Mouse (Mus musculus): ENCODE measurements around the gene Timmdc1. TPM values are rescaled to one million over a fixed set of nuclear protein-coding genes. Genes with fewer than 3 reads are reported as not detected.

Timmdc1 gene
- total RNA-seq, 2 experiments from 2014 or later = 29.3 to 34.7 TPM

DNA sequence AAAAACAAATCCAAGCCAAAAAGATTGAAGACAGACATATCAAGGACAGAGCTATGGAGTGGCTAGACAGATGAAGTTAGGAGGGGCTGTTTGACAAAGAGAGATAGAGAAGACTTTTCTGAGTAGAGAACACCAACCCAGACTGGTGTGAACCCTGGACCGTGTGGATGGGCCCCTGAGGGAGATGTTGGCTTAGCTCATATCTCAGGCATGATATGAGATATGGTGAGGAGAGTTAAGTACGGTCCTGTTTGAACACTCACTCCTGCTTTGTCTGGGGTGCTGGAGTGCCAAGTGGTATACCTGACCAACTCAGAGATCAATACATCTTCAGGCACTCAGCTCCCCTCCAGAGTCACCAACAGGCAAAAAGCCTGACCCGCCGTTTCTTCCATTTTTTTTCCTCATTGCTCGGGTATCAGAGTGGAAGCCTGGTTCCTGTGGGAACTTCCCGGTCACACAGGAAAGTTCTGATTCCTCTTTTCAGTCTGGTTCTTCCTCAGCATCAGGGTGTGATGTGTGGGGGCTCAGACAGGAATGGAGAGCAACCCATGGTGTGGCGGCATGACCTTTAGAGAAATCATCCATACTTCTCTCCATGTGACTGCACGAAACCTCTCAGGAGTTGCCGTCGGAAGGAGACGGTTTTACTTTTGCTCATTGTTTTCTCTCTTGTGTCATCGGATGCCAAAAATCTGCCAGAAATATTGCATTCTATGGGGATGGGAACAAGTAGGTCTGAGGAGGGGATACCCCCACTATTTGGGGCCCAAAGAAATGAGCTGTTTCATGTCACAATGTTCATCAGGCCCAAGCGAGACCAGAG is 55.2 kb downstream of the Timmdc1 start:
- no peak for DNase-seq (ENCODE audit: extremely low spot score in 1 of 2, low spot score in 1 of 2)

GRCm38 (mm10) chr16:38466089-38466488 is 56.4 kb downstream of the Timmdc1 start:
- no peak for DNase-seq (ENCODE audit: extremely low spot score in 1 of 2, low spot score in 1 of 2)

DNA sequence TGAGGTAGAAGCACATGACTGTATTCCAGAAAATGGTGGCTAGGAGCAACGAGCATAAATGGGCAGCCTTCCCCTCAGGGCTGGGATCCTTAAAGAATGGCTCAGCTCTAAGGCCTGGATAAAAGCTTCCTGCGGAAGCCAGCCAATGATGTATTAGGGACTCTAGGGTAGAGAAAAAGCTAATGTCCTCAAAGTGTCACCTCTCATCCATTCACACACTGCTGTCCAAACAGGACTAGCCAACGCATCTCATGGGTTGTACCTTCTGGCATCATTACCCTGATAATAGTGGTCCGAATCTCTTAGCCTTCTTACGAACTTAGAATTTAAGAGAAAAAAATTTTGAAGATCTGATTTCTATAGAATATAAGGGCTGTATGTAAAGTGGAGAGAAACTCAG is 59.2 kb downstream of the Timmdc1 start:
- DNase-seq (ENCODE audit: extremely low spot score in 1 of 2, low spot score in 1 of 2) = no peak

DNA sequence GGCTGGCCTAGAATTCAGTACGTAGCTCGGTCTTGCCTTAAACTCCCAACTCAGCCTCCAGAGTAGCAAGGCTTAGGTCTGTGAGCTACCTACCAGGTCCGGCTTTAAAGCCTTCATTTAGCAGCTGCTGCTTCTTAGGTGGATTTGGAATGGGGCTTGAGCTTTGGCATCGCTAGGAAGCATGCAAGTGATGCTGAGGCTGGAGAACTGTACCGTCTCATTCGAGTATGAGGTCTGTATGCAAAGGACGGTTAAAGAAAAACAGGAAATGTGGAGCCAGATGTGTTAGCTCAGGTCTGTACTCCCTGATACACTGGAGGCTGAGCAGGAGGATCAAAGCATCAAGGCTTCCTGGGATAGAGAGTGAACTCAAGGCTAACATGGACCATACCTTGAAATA is 60.3 kb downstream of the Timmdc1 start:
- no peak for DNase-seq (ENCODE audit: extremely low spot score in 1 of 2, low spot score in 1 of 2)

- DNase-seq (ENCODE audit: extremely low spot score in 1 of 2, low spot score in 1 of 2) = no peak
These were observed 60.7 kb downstream of the Timmdc1 start for GRCm38 (mm10) chr16:38461749-38462148.

- DNase-seq (ENCODE audit: extremely low spot score in 1 of 2, low spot score in 1 of 2) = no peak
These were observed 62.5 kb downstream of the Timmdc1 start for GRCm38 (mm10) chr16:38459990-38460389.

- no peak for DNase-seq (ENCODE audit: extremely low spot score in 1 of 2, low spot score in 1 of 2)
These were observed 63.7 kb downstream of the Timmdc1 start for GRCm38 (mm10) chr16:38458600-38459280.

DNA sequence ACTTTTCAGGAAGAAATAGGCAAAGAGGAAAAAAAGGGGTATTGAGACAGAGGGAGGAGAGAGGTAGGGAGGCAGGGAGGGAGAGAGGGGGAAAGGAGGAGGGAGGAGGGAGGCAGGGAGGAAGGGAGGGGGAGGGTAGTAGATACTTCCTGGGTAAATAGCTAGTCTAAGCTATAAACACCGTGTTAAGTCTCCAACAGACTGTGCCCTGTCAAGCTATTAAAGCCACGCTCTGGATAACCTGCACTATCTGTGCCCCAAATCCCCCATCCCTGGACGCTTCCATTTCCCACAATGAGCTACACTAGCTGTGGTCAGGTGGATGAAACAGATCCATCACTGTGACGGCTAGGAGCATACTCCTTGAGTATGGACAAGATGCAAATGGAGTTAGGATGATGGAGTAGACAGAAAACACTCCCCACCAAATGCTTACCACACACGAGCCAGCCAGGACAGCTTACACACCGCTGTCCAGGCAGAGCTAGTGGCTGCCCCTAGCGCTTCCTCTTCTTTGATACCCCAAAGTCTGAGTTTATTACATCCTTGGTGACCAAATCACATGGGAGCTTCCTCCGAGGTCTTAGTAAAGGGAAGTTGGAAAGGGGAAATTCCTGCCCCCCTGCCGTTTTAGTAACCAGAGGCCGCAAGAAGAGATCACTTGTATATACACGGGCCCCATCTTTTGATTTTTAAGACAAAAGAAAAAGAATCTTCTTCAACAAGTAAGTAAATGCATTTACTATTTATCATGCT is 65.5 kb downstream of the Timmdc1 start:
- no peak for DNase-seq (ENCODE audit: extremely low spot score in 1 of 2, low spot score in 1 of 2)

DNA sequence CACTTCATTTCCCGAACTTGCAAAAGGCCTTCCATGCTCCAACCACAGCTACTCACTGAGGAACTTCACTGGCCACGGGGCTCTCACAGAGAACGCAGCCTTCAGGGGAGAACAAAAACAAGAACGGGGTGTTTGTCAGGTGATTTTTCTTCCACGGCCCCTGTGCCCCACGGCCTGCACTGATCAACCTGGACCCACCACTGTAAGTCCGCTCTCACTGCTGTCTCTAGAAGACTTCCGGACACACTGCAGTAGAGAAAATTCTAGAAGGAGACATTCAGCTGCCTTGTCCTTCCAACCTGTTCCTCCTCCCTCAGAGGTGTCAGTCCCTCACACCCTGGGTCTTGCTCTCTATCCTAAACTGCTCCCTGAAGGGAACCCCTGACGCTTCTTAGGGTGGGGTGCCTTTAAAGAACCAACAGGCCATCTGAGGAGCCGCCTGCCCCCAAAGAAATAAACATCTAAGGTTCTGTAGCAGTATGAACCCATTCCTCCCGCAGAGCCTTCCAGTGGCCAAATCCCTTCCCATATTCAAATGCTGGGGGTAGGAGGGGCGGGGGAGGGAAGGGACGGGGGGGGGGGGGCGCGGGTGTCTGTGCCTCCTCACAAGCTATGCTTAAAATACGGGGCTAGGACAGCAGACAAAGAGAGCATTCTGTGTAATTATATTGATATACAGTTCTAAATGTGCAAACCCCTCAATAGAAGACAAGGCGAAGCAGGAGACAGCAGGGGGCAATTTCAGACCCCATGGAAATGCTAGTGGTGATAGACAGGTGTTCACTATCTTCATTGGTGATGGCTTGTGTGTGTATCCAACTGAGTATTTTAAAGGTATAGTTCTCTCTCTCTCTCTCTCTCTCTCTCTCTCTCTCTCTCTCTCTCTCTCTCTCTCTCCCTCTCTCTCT is 66.7 kb downstream of the Timmdc1 start, which contains the start of gene Cd80:
TSS of gene Cd80 (plus strand) at position 51 of the 908 bp plus-strand sequence.
- DNase-seq (ENCODE audit: extremely low spot score in 1 of 2, low spot score in 1 of 2) = no peak

GRCm38 (mm10) chr16:38454533-38455254 is 67.8 kb downstream of the Timmdc1 start:
- DNase-seq (ENCODE audit: extremely low spot score in 1 of 2, low spot score in 1 of 2) = no peak

DNA sequence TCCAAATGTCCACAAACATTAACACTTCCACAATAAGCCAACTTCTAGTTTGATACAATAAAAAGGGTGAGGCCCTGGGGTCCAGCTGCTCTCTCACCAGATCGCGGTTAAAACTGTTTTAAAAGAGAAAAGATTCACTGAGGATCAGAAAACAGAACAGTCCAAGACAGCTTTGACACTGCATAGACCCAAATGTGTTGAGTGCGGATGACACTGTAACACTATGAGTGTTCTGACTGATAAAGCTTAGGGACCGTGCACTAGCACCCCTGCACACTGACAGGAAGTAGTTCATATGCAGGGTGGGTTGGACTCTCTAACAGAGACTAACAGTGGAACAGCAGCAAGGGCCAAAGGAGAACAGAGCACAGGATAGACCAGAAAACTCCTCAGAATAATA is 68.5 kb downstream of the Timmdc1 start:
- DNase-seq (ENCODE audit: extremely low spot score in 1 of 2, low spot score in 1 of 2) = no peak

GRCm38 (mm10) chr16:38453203-38453553 is 69.3 kb downstream of the Timmdc1 start:
- DNase-seq (ENCODE audit: extremely low spot score in 1 of 2, low spot score in 1 of 2) = no peak

- peak; percentile 79 to 84 for DNase-seq (ENCODE audit: extremely low spot score in 1 of 2, low spot score in 1 of 2)
These were observed 69.8 kb downstream of the Timmdc1 start, which contains the start of gene Adprh for GRCm38 (mm10) chr16:38452442-38453202. TSS of gene Adprh (minus strand) at chr16:38452703.

- DNase-seq (ENCODE audit: extremely low spot score in 1 of 2, low spot score in 1 of 2) = no peak
These were observed 70.8 kb downstream of the Timmdc1 start for GRCm38 (mm10) chr16:38451421-38452205.

DNA sequence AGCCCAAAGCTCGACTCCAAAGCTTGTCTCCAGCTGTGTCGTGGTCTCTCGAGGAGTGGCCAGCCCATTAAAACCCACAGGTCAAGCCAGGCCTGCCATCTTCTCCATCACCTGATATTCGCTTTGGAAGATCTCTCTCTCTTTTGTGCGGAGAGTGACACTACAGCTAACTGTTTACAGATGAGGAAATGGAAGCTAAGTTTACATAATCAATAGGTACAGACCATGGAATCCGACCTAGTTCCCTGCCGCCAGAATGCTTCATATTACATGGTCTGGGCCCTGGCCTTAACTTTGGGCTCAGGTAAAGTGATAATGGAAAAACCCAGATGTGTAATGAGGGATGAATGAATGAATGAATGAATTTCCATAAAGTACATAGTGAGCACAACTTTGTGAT is 71.8 kb downstream of the Timmdc1 start:
- no peak for DNase-seq (ENCODE audit: extremely low spot score in 1 of 2, low spot score in 1 of 2)

DNA sequence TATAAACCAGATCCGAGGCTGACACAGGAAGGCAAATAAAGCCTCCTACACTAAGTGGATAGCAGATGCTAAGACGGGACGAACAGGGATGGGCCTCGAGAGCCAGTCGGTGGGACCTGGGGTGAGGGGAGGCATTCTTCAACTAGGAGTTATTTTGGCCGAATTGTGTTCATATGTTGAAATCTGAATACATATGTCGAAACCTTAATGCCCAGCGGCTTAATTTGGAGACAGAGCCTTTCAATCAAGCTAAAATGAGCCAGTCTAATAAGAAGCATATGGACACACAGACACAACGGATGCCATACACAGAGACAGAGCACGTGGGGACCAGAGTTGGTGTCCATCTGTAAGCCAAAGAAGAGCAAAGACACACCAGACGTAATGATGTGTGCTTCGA is 74.0 kb downstream of the Timmdc1 start:
- DNase-seq (ENCODE audit: extremely low spot score in 1 of 2, low spot score in 1 of 2) = no peak
